ENCODE assay signal across 18 mouse cellular contexts in genomic region chr9:103139481-103139880, GRCm38 (mm10). TPM values are rescaled to one million over a fixed set of nuclear protein-coding genes. Genes with fewer than 3 reads are reported as not detected.
DNase-seq lines count a peak whose midpoint lies in the region; ATAC-seq and TF ChIP-seq lines count a peak whose summit lies in the region.
"Had no signal": no experiment of that assay in that cellular context is flagged by ENCODE, and none has a peak within 500 bp of the region (broad histone marks: within the 10 kb centered on the region; RNA-seq: fewer than 3 reads in every experiment).

No protein-coding gene starts in this region.

- TF ChIP-seq RAD21 in CH12.LX (IDR thresholded peaks at IDR 0.05; ENCODE audit: low read depth, low read length) = no peak

- peaks cover 14% of the 10 kb centered on the region; the same call in 1 of the 2 replicates for H3K36me3 ChIP-seq in forebrain, embryonic 10.5 days (replicated peaks)
- peaks cover 20% of the 10 kb centered on the region for H3K36me3 ChIP-seq in forebrain, embryonic 14.5 days (ENCODE audit: control insufficient read depth, insufficient read depth, low read length)
- H3K36me3 ChIP-seq in CH12.LX (replicated peaks in 1 of 2; ENCODE audit: control insufficient read depth in 1 of 2, insufficient read depth in 1 of 2, low read length in 1 of 2) = no peaks in the 10 kb centered on the region
- H3K36me3 ChIP-seq in liver, embryonic 12.5 days = no peaks in the 10 kb centered on the region
- peaks cover 17% of the 10 kb centered on the region for H3K36me3 ChIP-seq in forebrain, postnatal 0 days (ENCODE audit: insufficient read depth)

- ATAC-seq in forebrain, embryonic 14.5 days = no peak
- ATAC-seq in liver, embryonic 12.5 days = no peak
- ATAC-seq in forebrain, postnatal 0 days = no peak
- ATAC-seq: activated CD4-positive, CD25-positive, alpha-beta regulatory T cell, adult 4 months; forebrain, embryonic 15.5 days; hindbrain, postnatal 0 days; intestine, postnatal 0 days had no signal

- dilution Hi-C loops in CH12.LX (cut with MboI; ENCODE audit: extremely low pct_ligation_motif_present, extremely low pct_unique_long_range_greater_than_20kb, low sequenced_read_pairs) = no loop called here

- no peak overlapping the region for H3K4me2 ChIP-seq in forebrain, embryonic 14.5 days (ENCODE audit: low read length)
- 0 out of 2 replicates have a peak overlapping the region, but pooled peaks have one; percentile 39 for H3K4me2 ChIP-seq in CH12.LX (ENCODE audit: insufficient read depth, low read depth, poor library complexity, severe bottlenecking)
- no peak overlapping the region for H3K4me2 ChIP-seq in liver, embryonic 12.5 days
- H3K4me2 ChIP-seq in forebrain, postnatal 0 days (ENCODE audit: low read depth) = no peak overlapping the region
- H3K4me2 ChIP-seq: forebrain, embryonic 15.5 days; heart, embryonic 11.5 days; liver, embryonic 11.5 days; midbrain, embryonic 11.5 days had no signal

- peaks cover 53% of the 10 kb centered on the region for H3K4me1 ChIP-seq in forebrain, embryonic 10.5 days
- H3K4me1 ChIP-seq in forebrain, embryonic 14.5 days (ENCODE audit: control insufficient read depth, insufficient read depth, low read length) = peaks cover 2% of the 10 kb centered on the region; the same call in 1 of the 2 replicates
- H3K4me1 ChIP-seq in CH12.LX (ENCODE audit: control insufficient read depth in 1 of 2, insufficient read depth in 2 of 2) = peaks cover 30 to 66% of the 10 kb centered on the region in 2 experiments
- H3K4me1 ChIP-seq in liver, embryonic 12.5 days = no peaks in the 10 kb centered on the region
- 0 out of 2 replicates have a peak, but pooled peaks cover 4% of the 10 kb centered on the region for H3K4me1 ChIP-seq in forebrain, postnatal 0 days (ENCODE audit: insufficient read depth)

- H3K27ac ChIP-seq in forebrain, embryonic 10.5 days = 0 out of 2 replicates have a peak overlapping the region, but pooled peaks have one; percentile 1
- no peak overlapping the region for H3K27ac ChIP-seq in forebrain, embryonic 14.5 days (ENCODE audit: low read depth, low read length)
- H3K27ac ChIP-seq in CH12.LX (ENCODE audit: insufficient read depth, low read depth) = no peak overlapping the region
- no peak overlapping the region for H3K27ac ChIP-seq in liver, embryonic 12.5 days
- H3K27ac ChIP-seq in forebrain, postnatal 0 days (ENCODE audit: low read depth, low read length) = no peak overlapping the region
- H3K27ac ChIP-seq: forebrain, embryonic 15.5 days; hindbrain, postnatal 0 days; macrophage had no signal

- in situ Hi-C loops in CH12.LX (cut with MboI; ENCODE audit: low pct_ligation_motif_present, low pct_unique_long_range_greater_than_20kb, low sequenced_read_pairs) = no loop called here

- DNase-seq in forebrain, embryonic 10.5 days (ENCODE audit: extremely low spot score, low spot score) = no peak
- no peak for DNase-seq in forebrain, embryonic 14.5 days (ENCODE audit: low spot score)
- peak; percentile 46 for DNase-seq in kidney, postnatal 10 days
- no peak for DNase-seq in kidney, adult 8-10 months
- DNase-seq in 3134 (ENCODE audit: extremely low read depth, insufficient read length, low spot score) (peak; percentile 49), CH12.LX (ENCODE audit: extremely low read depth) (no peak)
- no peak for DNase-seq in forebrain, postnatal 0 days
- DNase-seq: lung, adult 2 months; thymus, adult 2 months had no signal

- no peaks in the 10 kb centered on the region for H3K9me3 ChIP-seq in forebrain, embryonic 10.5 days
- H3K9me3 ChIP-seq in forebrain, embryonic 14.5 days (replicated peaks; ENCODE audit: control insufficient read depth, low read length) = no peaks in the 10 kb centered on the region
- no peaks in the 10 kb centered on the region for H3K9me3 ChIP-seq in CH12.LX (replicated peaks; ENCODE audit: low read length)
- no peaks in the 10 kb centered on the region for H3K9me3 ChIP-seq in liver, embryonic 12.5 days (replicated peaks)
- H3K9me3 ChIP-seq in forebrain, postnatal 0 days (ENCODE audit: low read length) = no peaks in the 10 kb centered on the region
- H3K9me3 ChIP-seq: forebrain, embryonic 15.5 days had no signal

- no peak for TF ChIP-seq POLR2A in CH12.LX (IDR thresholded peaks at IDR 0.05; ENCODE audit: low read depth, low read length)

- TF ChIP-seq EP300 in CH12.LX (IDR thresholded peaks at IDR 0.05; ENCODE audit: low read length) = no peak

- H3K79me2 ChIP-seq in CH12.LX (replicated peaks; ENCODE audit: control insufficient read depth, extremely low read depth, insufficient read depth, poor library complexity, severe bottlenecking) = no peaks in the 10 kb centered on the region

- H3K27me3 ChIP-seq in forebrain, embryonic 10.5 days (ENCODE audit: poor library complexity, severe bottlenecking) = no peaks in the 10 kb centered on the region
- no peaks in the 10 kb centered on the region for H3K27me3 ChIP-seq in forebrain, embryonic 14.5 days (replicated peaks; ENCODE audit: control insufficient read depth, insufficient read depth, low read length)
- no peaks in the 10 kb centered on the region for H3K27me3 ChIP-seq in CH12.LX (replicated peaks)
- H3K27me3 ChIP-seq in liver, embryonic 12.5 days (replicated peaks) = no peaks in the 10 kb centered on the region
- no peaks in the 10 kb centered on the region for H3K27me3 ChIP-seq in forebrain, postnatal 0 days (ENCODE audit: insufficient read depth, low read length)
- H3K27me3 ChIP-seq: forebrain, embryonic 15.5 days had no signal

- no peak overlapping the region for H3K9ac ChIP-seq in forebrain, embryonic 14.5 days (ENCODE audit: low read length)
- no peak overlapping the region for H3K9ac ChIP-seq in CH12.LX (ENCODE audit: insufficient read depth, low read depth)
- no peak overlapping the region for H3K9ac ChIP-seq in liver, embryonic 12.5 days
- no peak overlapping the region for H3K9ac ChIP-seq in forebrain, postnatal 0 days
- H3K9ac ChIP-seq: forebrain, embryonic 15.5 days had no signal

- no peak overlapping the region for H3K4me3 ChIP-seq in forebrain, embryonic 10.5 days
- H3K4me3 ChIP-seq in forebrain, embryonic 14.5 days (ENCODE audit: low read depth, low read length) = no peak overlapping the region
- no peak overlapping the region for H3K4me3 ChIP-seq in CH12.LX (replicated peaks in 1 of 3; ENCODE audit: low read depth in 2 of 3, low read length in 2 of 3, poor library complexity in 1 of 3)
- H3K4me3 ChIP-seq in liver, embryonic 12.5 days = no peak overlapping the region
- no peak overlapping the region for H3K4me3 ChIP-seq in forebrain, postnatal 0 days (ENCODE audit: low read depth, low read length)
- H3K4me3 ChIP-seq: forebrain, embryonic 15.5 days had no signal

- no peak for TF ChIP-seq CTCF in CH12.LX (conservative IDR thresholded peaks at IDR 0.05 in 1 of 2, IDR thresholded peaks at IDR 0.05 in 1 of 2; ENCODE audit: low read depth in 2 of 2, low read length in 2 of 2)
- TF ChIP-seq CTCF in forebrain, postnatal 0 days (IDR thresholded peaks at IDR 0.05; ENCODE audit: low read depth) = no peak

- 79% methylated on average over 6 of the region's 6 CpGs for WGBS in forebrain, embryonic 10.5 days
- WGBS in forebrain, embryonic 14.5 days = 80% methylated on average over 6 of the region's 6 CpGs
- 58% methylated on average over 6 of the region's 6 CpGs for WGBS in liver, embryonic 12.5 days (ENCODE audit: insufficient replicate concordance)
- 77% methylated on average over 6 of the region's 6 CpGs for WGBS in forebrain, postnatal 0 days

TF ChIP-seq in CH12.LX, 34 proteins besides CTCF, POLR2A, EP300 and RAD21:
- TF ChIP-seq POLR2AphosphoS2 (IDR thresholded peaks at IDR 0.05; ENCODE audit: low read depth, low read length) (no peak), KAT2A (IDR thresholded peaks at IDR 0.05; ENCODE audit: insufficient replicate concordance, low read length) (no peak), USF1 (IDR thresholded peaks at IDR 0.05; ENCODE audit: low read depth, low read length) (no peak)

RNA-seq across cellular contexts. Expression of gene Rab6b, which starts 27.9 kb away (rescaled TPM):
- polyA plus RNA-seq in forebrain, embryonic 10.5 days (2016; fragmentation: Nextera tagmentation; extraction: Ambion mirVana) = 8.3 and 9.1 TPM in 2 replicates
- 32.5 and 40.5 TPM in 2 replicates for polyA plus RNA-seq in forebrain, embryonic 14.5 days (2014; fragmentation: Nextera tagmentation; extraction: Ambion mirVana)
- total RNA-seq in CH12.LX (2012; rRNA removed) (0.04 TPM in 1 of 2 replicates, not detected in the other), CH12.LX (2014; rRNA removed) (not detected in 2 replicates)
- polyA plus RNA-seq in CH12.LX (2012; ENCODE audit: insufficient read length, low read depth) = 0.11 and 0.19 TPM in 2 replicates
- polyA plus RNA-seq in liver, embryonic 12.5 days (2016; fragmentation: Nextera tagmentation; extraction: Ambion mirVana) = 0.24 and 0.43 TPM in 2 replicates
- 120 and 145 TPM in 2 replicates for total RNA-seq in forebrain, postnatal 0 days (2014; rRNA removed)
- 81.0 and 133 TPM in 2 replicates for polyA plus RNA-seq in forebrain, postnatal 0 days (2015; fragmentation: Nextera tagmentation; extraction: Ambion mirVana)

Comparison
In these comparisons a context has a peak if more than half of its experiments do, and no peak if none do; other contexts are left out.
1. DNase-seq: peak in kidney, postnatal 10 days (single experiment) and 3134 (single experiment); none in forebrain, embryonic 10.5 days (single experiment), forebrain, embryonic 14.5 days (single experiment), kidney, adult 8-10 months (0 of 2), CH12.LX (single experiment) and forebrain, postnatal 0 days (single experiment).